Mouse (Mus musculus): ENCODE measurements around the gene BC049352. TPM values are rescaled to one million over a fixed set of nuclear protein-coding genes. Genes with fewer than 3 reads are reported as not detected.

BC049352 gene
- polyA plus RNA-seq, 1 experiment = not detected

DNA sequence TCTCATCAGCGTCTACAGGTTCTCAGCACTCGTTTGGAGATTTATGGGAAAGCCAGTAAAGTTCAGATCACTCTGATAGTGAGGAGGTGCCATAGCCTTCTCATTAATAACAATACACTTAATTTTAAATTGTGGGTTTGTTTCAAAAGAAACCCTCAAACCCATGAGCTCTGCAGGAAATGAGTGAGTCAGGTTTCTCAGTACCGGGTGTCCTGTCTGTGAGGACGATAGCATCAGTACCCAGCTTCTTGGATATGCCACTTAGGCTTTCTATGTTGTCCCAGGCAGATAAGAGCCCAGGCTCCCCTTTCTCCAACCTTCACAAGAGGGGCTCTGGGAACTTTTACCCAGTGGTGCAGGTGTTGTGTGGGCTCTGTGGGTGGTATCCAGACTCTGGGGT is 70.2 kb downstream of the BC049352 start:
- no peak for DNase-seq (ENCODE audit: low read depth)
- TF ChIP-seq CTCF (IDR thresholded peaks at IDR 0.05; ENCODE audit: borderline replicate concordance, extremely low read depth, insufficient read depth, insufficient read length) = no peak
- no peak for TF ChIP-seq POLR2A (IDR thresholded peaks at IDR 0.05; ENCODE audit: borderline replicate concordance, extremely low read depth, insufficient read depth, insufficient read length, poor library complexity, severe bottlenecking)

DNA sequence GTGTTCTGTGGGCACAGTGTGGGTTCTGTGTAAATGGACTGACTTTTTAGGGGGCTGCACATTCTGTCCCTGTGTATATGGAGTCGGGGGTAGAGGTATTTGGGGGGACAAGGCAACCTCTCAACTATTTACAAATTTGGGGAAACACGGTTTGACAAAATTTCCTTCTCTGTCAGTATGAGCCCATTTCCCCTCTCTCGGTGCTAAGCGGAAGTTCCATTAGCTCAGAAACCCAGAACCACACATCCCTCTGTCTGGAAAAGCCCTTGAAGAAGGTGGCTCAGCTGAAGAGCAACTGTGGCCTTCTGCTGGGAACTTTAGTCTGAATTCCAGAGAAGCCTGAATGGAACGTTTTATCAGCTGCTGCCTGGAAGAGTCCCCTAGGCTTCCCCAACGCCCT is 70.6 kb downstream of the BC049352 start:
- TF ChIP-seq CTCF (IDR thresholded peaks at IDR 0.05; ENCODE audit: borderline replicate concordance, extremely low read depth, insufficient read depth, insufficient read length) (no peak), POLR2A (IDR thresholded peaks at IDR 0.05; ENCODE audit: borderline replicate concordance, extremely low read depth, insufficient read depth, insufficient read length, poor library complexity, severe bottlenecking) (no peak)
- DNase-seq (ENCODE audit: low read depth) = no peak

DNA sequence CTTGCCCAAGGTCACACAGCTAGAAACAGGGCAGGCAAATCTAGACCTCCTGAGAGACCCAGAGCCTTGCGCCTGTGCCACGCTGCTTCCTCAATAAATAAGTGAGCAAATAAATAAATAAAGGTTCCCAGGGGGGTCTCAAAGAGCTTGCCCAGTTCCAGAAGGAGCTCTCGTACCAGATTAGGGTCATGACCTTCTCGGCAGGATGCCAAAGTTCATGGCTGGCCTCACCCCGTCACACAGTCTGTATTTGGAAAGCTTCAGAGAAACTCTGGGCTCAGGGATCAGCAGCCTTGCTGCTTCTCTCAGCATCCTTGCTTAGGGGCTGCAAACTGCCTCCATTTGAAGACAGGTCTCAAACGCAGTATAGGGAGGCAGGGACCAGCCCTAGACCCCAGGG is 72.2 kb downstream of the BC049352 start:
- DNase-seq (ENCODE audit: low read depth) = no peak
- TF ChIP-seq CTCF (IDR thresholded peaks at IDR 0.05; ENCODE audit: borderline replicate concordance, extremely low read depth, insufficient read depth, insufficient read length) = no peak
- no peak for TF ChIP-seq POLR2A (IDR thresholded peaks at IDR 0.05; ENCODE audit: borderline replicate concordance, extremely low read depth, insufficient read depth, insufficient read length, poor library complexity, severe bottlenecking)

DNA sequence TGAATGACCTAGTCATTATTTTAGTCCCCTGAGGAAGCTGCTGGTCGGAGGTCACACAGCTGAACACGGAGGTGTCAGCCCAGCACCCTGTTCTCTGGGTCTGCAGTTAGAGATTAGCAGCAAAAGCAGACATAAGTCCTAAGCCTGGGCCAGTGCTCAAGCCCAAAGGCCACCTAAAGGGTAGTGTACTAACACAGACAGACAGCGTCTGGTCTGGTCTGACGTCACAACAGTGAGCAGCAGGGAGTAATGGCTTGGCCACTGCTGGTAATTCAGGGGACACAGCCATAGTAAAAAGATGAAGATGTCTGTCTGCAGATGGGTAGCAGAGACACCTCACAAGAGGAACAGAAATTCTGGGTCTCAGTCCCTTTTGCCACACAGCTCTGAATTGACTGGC is 72.8 kb downstream of the BC049352 start:
- no peak for DNase-seq (ENCODE audit: low read depth)
- no peak for TF ChIP-seq POLR2A (IDR thresholded peaks at IDR 0.05; ENCODE audit: borderline replicate concordance, extremely low read depth, insufficient read depth, insufficient read length, poor library complexity, severe bottlenecking)
- no peak for TF ChIP-seq CTCF (IDR thresholded peaks at IDR 0.05; ENCODE audit: borderline replicate concordance, extremely low read depth, insufficient read depth, insufficient read length)

DNA sequence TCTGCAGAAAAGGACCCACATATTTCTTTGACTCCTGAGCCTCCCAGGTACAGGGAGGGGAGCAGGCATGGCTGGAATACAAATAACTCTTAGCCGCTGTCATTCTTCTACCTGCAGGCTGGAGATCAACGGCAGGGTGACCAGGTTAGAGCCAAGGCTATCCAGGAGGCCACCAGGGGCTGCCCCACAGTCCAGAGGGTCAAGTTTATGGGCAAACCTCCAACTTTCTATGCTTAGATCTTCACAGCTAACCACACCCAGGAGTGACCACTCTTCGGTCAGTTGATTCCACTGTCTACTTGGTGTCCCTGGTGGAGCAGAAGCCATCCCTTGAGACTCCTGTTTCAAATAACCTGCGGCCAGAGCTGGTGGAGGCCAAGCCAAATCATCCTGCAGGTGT is 73.6 kb downstream of the BC049352 start:
- no peak for TF ChIP-seq POLR2A (IDR thresholded peaks at IDR 0.05; ENCODE audit: borderline replicate concordance, extremely low read depth, insufficient read depth, insufficient read length, poor library complexity, severe bottlenecking)
- TF ChIP-seq CTCF (IDR thresholded peaks at IDR 0.05; ENCODE audit: borderline replicate concordance, extremely low read depth, insufficient read depth, insufficient read length) = no peak
- no peak for DNase-seq (ENCODE audit: low read depth)

DNA sequence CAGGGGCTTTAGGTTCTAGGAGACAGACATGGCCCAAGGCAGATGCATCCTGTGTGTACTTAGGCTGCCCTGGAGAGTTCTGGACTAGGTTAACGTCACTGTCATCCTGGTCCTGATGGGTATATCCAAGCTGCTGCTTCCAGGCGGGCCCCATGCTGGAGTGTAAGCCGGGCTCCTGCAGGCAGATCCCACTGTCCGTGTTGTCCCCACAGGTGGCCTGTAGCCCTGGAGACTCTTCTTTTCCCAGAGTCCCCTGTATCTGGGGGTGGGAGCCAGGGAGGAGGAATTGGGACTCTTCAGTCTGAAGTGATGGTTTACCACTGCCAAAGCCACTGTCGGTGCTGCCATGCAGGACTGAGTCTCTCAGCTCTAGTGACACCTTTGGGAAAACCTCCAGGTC is 74.2 kb downstream of the BC049352 start:
- TF ChIP-seq POLR2A (IDR thresholded peaks at IDR 0.05; ENCODE audit: borderline replicate concordance, extremely low read depth, insufficient read depth, insufficient read length, poor library complexity, severe bottlenecking) = no peak
- no peak for DNase-seq (ENCODE audit: low read depth)

DNA sequence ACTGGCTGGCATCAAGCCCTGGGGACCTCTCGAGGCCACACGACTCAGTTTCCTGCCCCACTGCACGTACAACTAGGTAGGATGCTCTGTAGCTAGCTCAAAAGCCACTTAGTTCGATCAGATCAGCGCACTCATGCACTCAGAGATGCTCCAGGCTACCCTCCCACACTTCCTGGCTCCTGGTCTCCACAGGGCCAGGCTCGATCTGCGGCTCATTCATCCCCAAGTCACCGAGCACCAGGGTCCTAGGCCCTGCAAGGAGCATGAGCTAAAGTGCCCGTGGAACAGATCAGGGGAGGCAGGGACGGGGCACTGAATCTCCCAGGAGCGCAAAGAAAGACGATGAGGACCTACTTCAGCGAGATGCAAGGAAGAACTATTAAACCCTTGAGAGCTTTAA is 77.3 kb downstream of the BC049352 start:
- TF ChIP-seq CTCF (IDR thresholded peaks at IDR 0.05; ENCODE audit: borderline replicate concordance, extremely low read depth, insufficient read depth, insufficient read length) = no peak
- no peak for TF ChIP-seq POLR2A (IDR thresholded peaks at IDR 0.05; ENCODE audit: borderline replicate concordance, extremely low read depth, insufficient read depth, insufficient read length, poor library complexity, severe bottlenecking)
- DNase-seq (ENCODE audit: low read depth) = no peak

DNA sequence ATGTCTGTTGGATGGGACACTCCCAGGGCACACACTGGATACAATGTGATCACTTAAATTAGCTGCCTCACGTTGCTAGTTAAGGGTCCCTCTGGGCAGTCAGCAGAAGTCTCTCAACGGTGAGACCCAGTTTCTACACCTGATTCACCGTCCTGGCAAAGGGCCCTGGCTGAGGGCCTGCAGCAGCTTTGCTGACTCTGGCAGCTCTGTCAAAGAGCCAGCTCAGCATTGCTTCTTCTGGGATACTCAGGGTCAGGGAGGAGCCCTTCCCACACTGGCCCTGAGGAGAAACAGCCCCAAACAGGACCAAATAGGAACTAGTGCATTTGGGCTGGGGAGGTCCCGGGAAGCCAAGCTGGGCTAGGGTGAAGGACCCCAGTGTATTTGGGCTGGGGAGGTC is 79.7 kb downstream of the BC049352 start:
- TF ChIP-seq POLR2A (IDR thresholded peaks at IDR 0.05; ENCODE audit: borderline replicate concordance, extremely low read depth, insufficient read depth, insufficient read length, poor library complexity, severe bottlenecking) (no peak), CTCF (IDR thresholded peaks at IDR 0.05; ENCODE audit: borderline replicate concordance, extremely low read depth, insufficient read depth, insufficient read length) (no peak)
- peak; percentile 17 for DNase-seq (ENCODE audit: low read depth)

DNA sequence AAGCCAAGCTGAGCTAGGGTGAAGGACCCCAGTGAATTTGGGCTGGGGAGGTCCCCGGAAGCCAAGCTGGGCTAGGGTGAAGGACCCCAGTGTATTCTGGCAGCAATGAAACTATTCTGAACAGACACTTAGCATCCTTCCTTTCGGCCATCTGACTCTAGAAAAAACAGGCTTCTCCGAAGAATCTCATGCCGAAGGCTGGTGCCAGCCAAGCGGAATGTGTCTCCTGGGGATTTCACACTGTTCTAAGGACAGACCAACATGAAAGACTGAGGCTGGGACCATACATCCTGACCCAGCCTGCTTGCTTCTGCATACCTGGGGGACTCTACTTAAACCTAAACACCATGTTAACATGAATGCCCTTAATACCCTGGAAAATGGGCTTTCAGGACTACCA is 80.1 kb downstream of the BC049352 start:
- no peak for TF ChIP-seq CTCF (IDR thresholded peaks at IDR 0.05; ENCODE audit: borderline replicate concordance, extremely low read depth, insufficient read depth, insufficient read length)
- TF ChIP-seq POLR2A (IDR thresholded peaks at IDR 0.05; ENCODE audit: borderline replicate concordance, extremely low read depth, insufficient read depth, insufficient read length, poor library complexity, severe bottlenecking) = no peak

DNA sequence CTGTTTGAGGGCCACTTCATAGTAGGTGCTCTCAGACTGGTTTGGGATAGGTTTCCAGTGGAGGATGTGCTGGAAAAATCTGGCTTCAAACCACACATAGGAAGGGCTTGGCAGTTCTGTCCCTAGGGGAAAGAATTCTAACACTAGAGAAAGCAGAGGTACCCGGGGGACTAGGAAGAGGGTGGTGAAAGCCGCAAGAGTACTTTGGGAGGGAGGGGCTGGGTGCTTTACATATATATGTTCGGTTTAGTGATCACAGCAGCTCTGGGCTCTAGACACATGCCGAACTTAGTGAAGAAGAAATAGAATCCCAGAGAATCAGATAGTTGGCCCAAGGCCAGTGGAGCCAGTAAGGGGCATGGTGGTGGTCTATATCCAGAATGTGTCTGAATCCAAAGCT is 85.3 kb downstream of the BC049352 start:
- TF ChIP-seq POLR2A (IDR thresholded peaks at IDR 0.05; ENCODE audit: borderline replicate concordance, extremely low read depth, insufficient read depth, insufficient read length, poor library complexity, severe bottlenecking) = no peak
- no peak for TF ChIP-seq CTCF (IDR thresholded peaks at IDR 0.05; ENCODE audit: borderline replicate concordance, extremely low read depth, insufficient read depth, insufficient read length)
- no peak for DNase-seq (ENCODE audit: low read depth)

More for the DNA sequence above, 80.1 kb downstream of the BC049352 start:
- peak; percentile 1 for DNase-seq (ENCODE audit: low read depth)

DNA sequence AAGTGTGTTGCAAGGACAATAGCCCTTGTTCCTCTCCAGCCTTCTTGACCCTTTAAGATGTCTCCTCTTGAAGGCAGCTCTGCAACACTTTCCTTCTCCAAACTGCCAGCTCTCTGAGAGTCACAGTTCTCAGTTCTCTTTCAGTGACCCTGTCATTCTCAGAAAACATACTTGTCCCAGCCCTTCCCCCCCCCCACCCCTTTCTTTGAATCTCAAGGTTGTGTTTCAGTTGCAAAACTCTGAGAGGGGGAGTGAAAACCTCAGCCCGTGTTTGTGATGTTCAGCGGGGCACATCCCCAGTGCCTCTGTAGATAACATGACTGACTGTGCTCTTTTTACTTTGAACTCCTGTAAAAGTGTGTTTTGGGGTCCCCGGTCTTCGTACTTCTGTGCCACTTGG is 86.3 kb downstream of the BC049352 start:
- no peak for DNase-seq (ENCODE audit: low read depth)
- TF ChIP-seq CTCF (IDR thresholded peaks at IDR 0.05; ENCODE audit: borderline replicate concordance, extremely low read depth, insufficient read depth, insufficient read length) (no peak), POLR2A (IDR thresholded peaks at IDR 0.05; ENCODE audit: borderline replicate concordance, extremely low read depth, insufficient read depth, insufficient read length, poor library complexity, severe bottlenecking) (no peak)

DNA sequence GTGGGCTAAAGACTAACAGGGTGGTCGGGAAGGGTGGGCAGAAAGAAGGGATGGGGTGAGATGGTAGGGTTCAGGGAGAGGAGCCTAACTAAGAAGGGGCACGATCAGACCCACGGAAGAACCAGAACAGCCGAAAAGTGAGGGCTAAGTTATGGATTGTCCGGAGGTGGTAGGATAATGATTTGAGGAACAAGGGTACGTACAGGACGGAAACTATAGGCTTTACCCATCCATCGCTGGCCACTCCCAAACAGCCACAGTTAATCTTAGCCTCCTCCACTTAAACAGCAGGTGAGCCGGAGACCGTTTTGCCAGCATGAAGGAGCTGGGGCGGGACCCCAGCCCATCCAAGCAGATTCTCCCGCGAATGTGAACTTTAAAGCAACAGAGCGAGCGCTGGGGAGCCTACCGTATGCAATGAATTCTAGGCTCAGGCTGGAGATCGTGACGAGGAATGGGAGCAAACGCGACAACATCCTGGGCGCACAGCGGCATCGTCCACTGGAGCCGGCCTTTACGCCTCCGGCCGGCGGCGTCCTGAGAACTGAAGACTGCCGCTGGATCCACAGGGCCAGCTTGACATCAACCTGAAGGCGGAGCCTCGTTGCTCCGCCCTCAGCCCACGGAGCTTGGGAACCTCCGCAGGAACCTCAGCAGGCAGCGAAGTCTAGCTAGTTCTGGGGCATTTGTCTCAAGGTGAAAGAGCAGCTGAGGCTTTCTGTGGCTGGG is 87.0 kb downstream of the BC049352 start, which contains the start of gene Il10ra:
Il10ra (minus strand) TSS at position 553 of the 729 bp plus-strand sequence.
- DNase-seq (ENCODE audit: low read depth) = peak; percentile 61
- TF ChIP-seq CTCF (IDR thresholded peaks at IDR 0.05; ENCODE audit: borderline replicate concordance, extremely low read depth, insufficient read depth, insufficient read length) = no peak
- TF ChIP-seq POLR2A (IDR thresholded peaks at IDR 0.05; ENCODE audit: borderline replicate concordance, extremely low read depth, insufficient read depth, insufficient read length, poor library complexity, severe bottlenecking) = no peak

Data from brain, embryonic 14.5 days (tissue).